Mouse (Mus musculus) G1E (cell line): ENCODE data around the gene Gpr142.

ENCODE experiments used
- CTCF ChIP-seq: IDR thresholded peaks from 2 replicates; pipeline ENCODE4 v1.5.1; 2012; ENCODE audit warnings: low read depth, low read length, inconsistent platforms, mixed read lengths
- GATA1 ChIP-seq: IDR thresholded peaks from 2 replicates; pipeline ENCODE4 v1.6.1; 2012; ENCODE audit warnings: borderline replicate concordance, low read length, inconsistent platforms, mixed read lengths
- GATA2 ChIP-seq: IDR thresholded peaks from 2 replicates; pipeline ENCODE4 v1.6.1; 2012; ENCODE audit warnings: low read depth, low read length, inconsistent platforms, borderline replicate concordance
- POLR2AphosphoS5 ChIP-seq: IDR thresholded peaks from 2 replicates; pipeline ENCODE4 v1.6.1; 2012; ENCODE audit warnings: low read depth, low read length, inconsistent platforms; ENCODE audit not compliant: insufficient replicate concordance
- TAL1 ChIP-seq: conservative IDR thresholded peaks from 2 replicates; pipeline ENCODE4 v1.6.1; 2012; ENCODE audit warnings: low read depth, low read length, inconsistent platforms, mixed read lengths

GRCm38 (mm10) chr11:114791351-114791889 is 7.3 kb upstream of the Gpr142 start:
- no peak for TF ChIP-seq CTCF
- TF ChIP-seq GATA1: no peak
- TF ChIP-seq GATA2: no peak
- TF ChIP-seq POLR2AphosphoS5: no peak
- TF ChIP-seq TAL1: no peak
